Mouse (Mus musculus): ENCODE measurements around the gene Kctd19. TPM values are rescaled to one million over a fixed set of nuclear protein-coding genes. Genes with fewer than 3 reads are reported as not detected.

Kctd19 gene
- polyA plus RNA-seq, 1 experiment from 2014 or later, result not detected

GRCm38 (mm10) chr8:105355179-105356024 lies 57.9 kb downstream of the Kctd19 start:
- H3K9me3 ChIP-seq, result no peaks in the 10 kb centered on the region
- no peak overlapping the region for H3K27ac ChIP-seq (replicated peaks)
- H3K9ac ChIP-seq (replicated peaks), result no peak overlapping the region
- no peak overlapping the region for H3K4me3 ChIP-seq
- H3K4me1 ChIP-seq, result peaks cover 6% of the 10 kb centered on the region
- 62% methylated on average over 26 of the region's 26 CpGs for WGBS
- H3K27me3 ChIP-seq, result peaks cover 7% of the 10 kb centered on the region
- H3K4me2 ChIP-seq (replicated peaks), result no peak overlapping the region
- peaks cover 3% of the 10 kb centered on the region; the same call in 1 of the 2 replicates for H3K36me3 ChIP-seq
- no peak for ATAC-seq (ENCODE audit: low FRiP score, low read depth)

GRCm38 (mm10) chr8:105354549-105354948 lies 58.8 kb downstream of the Kctd19 start:
- no peak overlapping the region for H3K9ac ChIP-seq (replicated peaks)
- H3K27me3 ChIP-seq, result peaks cover 9% of the 10 kb centered on the region
- WGBS, result 89% methylated on average over 4 of the region's 4 CpGs
- H3K4me2 ChIP-seq (replicated peaks), result no peak overlapping the region
- no peak overlapping the region for H3K27ac ChIP-seq (replicated peaks)
- ATAC-seq (ENCODE audit: low FRiP score, low read depth), result no peak
- no peaks in the 10 kb centered on the region for H3K9me3 ChIP-seq
- H3K4me1 ChIP-seq, result peaks cover 12% of the 10 kb centered on the region
- peaks cover 3% of the 10 kb centered on the region; the same call in 1 of the 2 replicates for H3K36me3 ChIP-seq
- H3K4me3 ChIP-seq, result no peak overlapping the region

GRCm38 (mm10) chr8:105353583-105354135 lies 59.6 kb downstream of the Kctd19 start:
- Histone ChIP-seq H3K4me1 (peaks cover 16% of the 10 kb centered on the region), H3K4me3 (no peak overlapping the region), H3K36me3 (peaks cover 3% of the 10 kb centered on the region; the same call in 1 of the 2 replicates), H3K27ac (replicated peaks) (no peak overlapping the region), H3K9ac (replicated peaks) (no peak overlapping the region), H3K27me3 (peaks cover 9% of the 10 kb centered on the region), H3K9me3 (no peaks in the 10 kb centered on the region), H3K4me2 (replicated peaks) (no peak overlapping the region)
- no peak for ATAC-seq (ENCODE audit: low FRiP score, low read depth)
- WGBS, result 80% methylated on average over 8 of the region's 8 CpGs

GRCm38 (mm10) chr8:105350186-105350585 lies 63.1 kb downstream of the Kctd19 start:
- Histone ChIP-seq H3K4me3 (peak overlapping the region; percentile 57), H3K9ac (replicated peaks) (no peak overlapping the region), H3K4me2 (replicated peaks) (peak overlapping the region; percentile 89), H3K4me1 (peaks cover 41% of the 10 kb centered on the region), H3K9me3 (no peaks in the 10 kb centered on the region), H3K27me3 (peaks cover 25% of the 10 kb centered on the region), H3K36me3 (no peaks in the 10 kb centered on the region), H3K27ac (replicated peaks) (no peak overlapping the region)
- 50% methylated on average over 7 of the region's 7 CpGs for whole genome bisulfite sequencing
- ATAC-seq (ENCODE audit: low FRiP score, low read depth), result no peak

- no peaks in the 10 kb centered on the region for H3K9me3 ChIP-seq
- 1% methylated on average over 30 of the region's 48 CpGs for WGBS
- peak overlapping the region; percentile 70 for H3K9ac ChIP-seq (replicated peaks)
- H3K4me3 ChIP-seq, result peak overlapping the region; percentile 57
- peaks cover 41% of the 10 kb centered on the region for H3K4me1 ChIP-seq
- peak; percentile 25 for ATAC-seq (ENCODE audit: low FRiP score, low read depth)
- H3K36me3 ChIP-seq, result no peaks in the 10 kb centered on the region
- peak overlapping the region; percentile 65 for H3K27ac ChIP-seq (replicated peaks)
- H3K27me3 ChIP-seq, result peaks cover 25% of the 10 kb centered on the region
- H3K4me2 ChIP-seq (replicated peaks), result peak overlapping the region; percentile 89
These were observed 64.1 kb downstream of the Kctd19 start for GRCm38 (mm10) chr8:105349096-105349771.

- Histone ChIP-seq H3K36me3 (no peaks in the 10 kb centered on the region), H3K27me3 (peaks cover 25% of the 10 kb centered on the region), H3K9ac (replicated peaks) (peak within 1 kb of the TSS; percentile 70), H3K4me3 (peak within 1 kb of the TSS; percentile 57), H3K27ac (replicated peaks) (peak within 1 kb of the TSS; percentile 65), H3K4me1 (peaks cover 41% of the 10 kb centered on the region), H3K4me2 (replicated peaks) (peak within 1 kb of the TSS; percentile 89), H3K9me3 (no peaks in the 10 kb centered on the region)
- under 1% methylated on average over 34 of the region's 34 CpGs for WGBS
- peak; percentile 38 for ATAC-seq (ENCODE audit: low FRiP score, low read depth)
These were observed 64.7 kb downstream of the Kctd19 start, which contains the start of gene Slc9a5 for GRCm38 (mm10) chr8:105348450-105349095. Gene Slc9a5, plus strand, starts transcription at chr8:105348843.

- peak within 1 kb of the TSS; percentile 57 for H3K4me3 ChIP-seq
- H3K4me2 ChIP-seq (replicated peaks), result peak within 1 kb of the TSS; percentile 89
- no peaks in the 10 kb centered on the region for H3K36me3 ChIP-seq
- peaks cover 41% of the 10 kb centered on the region for H3K4me1 ChIP-seq
- no peaks in the 10 kb centered on the region for H3K9me3 ChIP-seq
- under 1% methylated on average over 53 of the region's 53 CpGs for WGBS
- H3K27ac ChIP-seq (replicated peaks), result peak within 1 kb of the TSS; percentile 65
- peaks cover 25% of the 10 kb centered on the region for H3K27me3 ChIP-seq
- peak within 1 kb of the TSS; percentile 70 for H3K9ac ChIP-seq (replicated peaks)
- ATAC-seq (ENCODE audit: low FRiP score, low read depth), result peak; percentile 87
These were observed 65.7 kb downstream of the Kctd19 start, which contains the start of gene Fhod1 for GRCm38 (mm10) chr8:105347428-105348221. Gene Fhod1, minus strand, starts transcription at chr8:105347953.

- H3K27me3 ChIP-seq, result peaks cover 25% of the 10 kb centered on the region
- peak overlapping the region; percentile 57 for H3K4me3 ChIP-seq
- peak; percentile 24 for ATAC-seq (ENCODE audit: low FRiP score, low read depth)
- H3K27ac ChIP-seq (replicated peaks), result 0 out of 2 replicates have a peak overlapping the region, but pooled peaks have one; percentile 49
- peaks cover 41% of the 10 kb centered on the region for H3K4me1 ChIP-seq
- peak overlapping the region; percentile 89 for H3K4me2 ChIP-seq (replicated peaks)
- peak overlapping the region; percentile 58 for H3K9ac ChIP-seq (replicated peaks)
- WGBS, result 2% methylated on average over 34 of the region's 34 CpGs
- H3K36me3 ChIP-seq, result no peaks in the 10 kb centered on the region
- no peaks in the 10 kb centered on the region for H3K9me3 ChIP-seq
These were observed 66.5 kb downstream of the Kctd19 start for GRCm38 (mm10) chr8:105346611-105347427.

- H3K27me3 ChIP-seq, result peaks cover 18% of the 10 kb centered on the region
- no peaks in the 10 kb centered on the region for H3K36me3 ChIP-seq
- ATAC-seq (ENCODE audit: low FRiP score, low read depth), result no peak
- peaks cover 37% of the 10 kb centered on the region for H3K4me1 ChIP-seq
- no peak overlapping the region for H3K4me2 ChIP-seq (replicated peaks)
- peak overlapping the region; percentile 29 for H3K9ac ChIP-seq (replicated peaks)
- H3K27ac ChIP-seq (replicated peaks), result no peak overlapping the region
- no peak overlapping the region for H3K4me3 ChIP-seq
- WGBS, result 80% methylated on average over 7 of the region's 7 CpGs
- no peaks in the 10 kb centered on the region for H3K9me3 ChIP-seq
These were observed 68.0 kb downstream of the Kctd19 start for GRCm38 (mm10) chr8:105345061-105345975.

Data from midbrain, embryonic 12.5 days (tissue).